Mouse (Mus musculus) activated CD4-positive, CD25-positive, alpha-beta regulatory T cell, adult 4 months (primary cell): Measurements from ENCODE around the gene Cux1. TPM values are rescaled to one million over a fixed set of nuclear protein-coding genes. Genes with fewer than 3 reads are reported as not detected.

Experiments used
- ATAC-seq: one replicate; pipeline ENCODE4 v1.8.0; 2017
- polyA plus RNA-seq, 2 experiments: library from polyadenylated mRNA; unstranded; fragments of 100-300 nt; shearing (Covaris generic); gene quantifications; one replicate each; pipeline ENCODE4 v1.2.1; 2017

Cux1 gene
- polyA plus RNA-seq, 2 experiments from 2014 or later, result 36.1 to 46.2 TPM

GRCm38 (mm10) chr5:136297691-136298090 is 269.6 kb downstream of the Cux1 start:
- ATAC-seq, result no peak

GRCm38 (mm10) chr5:136296911-136297310 is 270.4 kb downstream of the Cux1 start:
- ATAC-seq, result no peak

- ATAC-seq, result no peak
Measured at GRCm38 (mm10) chr5:136292971-136293418, 274.3 kb downstream of the Cux1 start.

- no peak for ATAC-seq
Measured at GRCm38 (mm10) chr5:136292361-136292760, 274.9 kb downstream of the Cux1 start.

GRCm38 (mm10) chr5:136291562-136291961 is 275.7 kb downstream of the Cux1 start:
- ATAC-seq, result no peak

- ATAC-seq, result no peak
Measured at GRCm38 (mm10) chr5:136289776-136290175, 277.5 kb downstream of the Cux1 start.

GRCm38 (mm10) chr5:136288351-136289081 is 278.8 kb downstream of the Cux1 start:
- ATAC-seq, result no peak

GRCm38 (mm10) chr5:136286566-136286965 is 280.7 kb downstream of the Cux1 start:
- no peak for ATAC-seq

- no peak for ATAC-seq
Measured at GRCm38 (mm10) chr5:136285106-136285505, 282.2 kb downstream of the Cux1 start.

GRCm38 (mm10) chr5:136281351-136281750 is 285.9 kb downstream of the Cux1 start:
- no peak for ATAC-seq

GRCm38 (mm10) chr5:136274739-136275138 is 292.6 kb downstream of the Cux1 start:
- no peak for ATAC-seq

- no peak for ATAC-seq
Measured at GRCm38 (mm10) chr5:136269937-136270336, 297.4 kb downstream of the Cux1 start.

- no peak for ATAC-seq
Measured at GRCm38 (mm10) chr5:136266077-136266476, 301.2 kb downstream of the Cux1 start.

GRCm38 (mm10) chr5:136263342-136263741 is 303.9 kb downstream of the Cux1 start:
- ATAC-seq, result no peak

- ATAC-seq, result peak; percentile 59
Measured at GRCm38 (mm10) chr5:136258919-136259318, 308.4 kb downstream of the Cux1 start.

- peak; percentile 54 for ATAC-seq
Measured at GRCm38 (mm10) chr5:136252899-136253298, 314.4 kb downstream of the Cux1 start.

GRCm38 (mm10) chr5:136251004-136251403 is 316.3 kb downstream of the Cux1 start:
- ATAC-seq, result no peak

- ATAC-seq, result no peak
Measured at GRCm38 (mm10) chr5:136248441-136248840, 318.8 kb downstream of the Cux1 start.

GRCm38 (mm10) chr5:136246452-136246838 is 320.8 kb downstream of the Cux1 start, which contains the start of gene Sh2b2:
Gene Sh2b2 (minus strand): TSS chr5:136246556.
- no peak for ATAC-seq

- ATAC-seq, result no peak
Measured at GRCm38 (mm10) chr5:136245541-136246451, 321.5 kb downstream of the Cux1 start.

GRCm38 (mm10) chr5:136244762-136245540 is 322.3 kb downstream of the Cux1 start:
- ATAC-seq, result peak; percentile 63
